Mouse (Mus musculus) heart, embryonic 13.5 days (tissue): Measurements from ENCODE around the gene Stambpl1. TPM values are rescaled to one million over a fixed set of nuclear protein-coding genes. Genes with fewer than 3 reads are reported as not detected.

Source experiments
- ATAC-seq: fragments of 200-750 bp; cut with Nextera tagmentation; 2 replicates; pipeline ENCODE4 v1.8.0; 2017; ENCODE audit warnings: moderate TSS enrichment; ENCODE audit not compliant: insufficient number of reproducible peaks, low FRiP score, low TSS enrichment; ENCODE audit errors: extremely low read depth
- H3K27ac ChIP-seq: fragments of 300-500 bp; sonication (generic); replicated peaks from 2 replicates; pipeline ENCODE4 v1.5.1; 2015; ENCODE audit warnings: moderate library complexity, mild to moderate bottlenecking, inconsistent platforms
- H3K27me3 ChIP-seq: fragments of 300-500 bp; sonication (generic); replicated peaks from 2 replicates; pipeline ENCODE4 v1.6.1; 2015; ENCODE audit warnings: mild to moderate bottlenecking, inconsistent platforms
- H3K36me3 ChIP-seq: fragments of 300-500 bp; sonication (generic); 2 replicates; pipeline ENCODE4 v1.6.1; 2015; ENCODE audit warnings: mild to moderate bottlenecking, inconsistent platforms
- H3K4me1 ChIP-seq: fragments of 300-500 bp; sonication (generic); 2 replicates; pipeline ENCODE4 v1.6.1; 2015; ENCODE audit warnings: inconsistent platforms
- H3K4me2 ChIP-seq: fragments of 300-500 bp; sonication (generic); 2 replicates; pipeline ENCODE4 v1.6.1; 2015; ENCODE audit warnings: inconsistent platforms, mild to moderate bottlenecking, moderate library complexity
- H3K4me3 ChIP-seq: fragments of 300-500 bp; sonication (generic); 2 replicates; pipeline ENCODE4 v1.5.1; 2015; ENCODE audit warnings: moderate library complexity, mild to moderate bottlenecking, inconsistent platforms
- H3K9ac ChIP-seq: fragments of 300-500 bp; sonication (generic); 2 replicates; pipeline ENCODE4 v1.6.1; 2015; ENCODE audit warnings: inconsistent platforms, mild to moderate bottlenecking, moderate library complexity
- H3K9me3 ChIP-seq: fragments of 300-500 bp; sonication (generic); 2 replicates; pipeline ENCODE4 v1.6.1; 2016; ENCODE audit warnings: inconsistent platforms
- WGBS: fragments of 180-500 bp; shearing (Covaris S2); methylation state at CpG from one replicate; pipeline ENCODE4 v1.1.7; 2015; ENCODE audit warnings: mixed read lengths; 5-methylcytosine and 5-hydroxymethylcytosine counted together
- polyA plus RNA-seq: library from polyadenylated mRNA; unstranded; fragments of >200 nt; fragmentation: Nextera tagmentation; extraction: Ambion mirVana; gene quantifications from 2 replicates; pipeline ENCODE4 v1.2.1, GENCODE M21; 2015

Stambpl1 gene
- polyA plus RNA-seq, 1 experiment from 2014 or later: 5.5 TPM

- Histone ChIP-seq H3K4me3 (no peak overlapping the region), H3K9ac (no peak overlapping the region), H3K9me3 (no peaks in the 10 kb centered on the region), H3K4me2 (no peak overlapping the region), H3K27me3 (no peaks in the 10 kb centered on the region), H3K27ac (no peak overlapping the region), H3K4me1 (peaks cover 4% of the 10 kb centered on the region; the same call in 1 of the 2 replicates), H3K36me3 (no peaks in the 10 kb centered on the region)
- WGBS: 73% methylated on average over 5 of the region's 5 CpGs
- ATAC-seq: no peak
These were observed 24.9 kb downstream of the Stambpl1 start for GRCm38 (mm10) chr19:34216956-34217355.

GRCm38 (mm10) chr19:34217761-34218160, 25.7 kb downstream of the Stambpl1 start:
- Histone ChIP-seq H3K27me3 (no peaks in the 10 kb centered on the region), H3K36me3 (no peaks in the 10 kb centered on the region), H3K4me1 (peaks cover 4% of the 10 kb centered on the region; the same call in 1 of the 2 replicates), H3K9ac (no peak overlapping the region), H3K27ac (no peak overlapping the region), H3K9me3 (no peaks in the 10 kb centered on the region), H3K4me3 (no peak overlapping the region), H3K4me2 (no peak overlapping the region)
- 72% methylated on average over 3 of the region's 3 CpGs for WGBS
- no peak for ATAC-seq

GRCm38 (mm10) chr19:34219260-34219968, 27.4 kb downstream of the Stambpl1 start:
- H3K4me1 ChIP-seq: no peaks in the 10 kb centered on the region
- no peak overlapping the region for H3K4me3 ChIP-seq
- no peaks in the 10 kb centered on the region for H3K27me3 ChIP-seq
- no peaks in the 10 kb centered on the region for H3K9me3 ChIP-seq
- no peak overlapping the region for H3K4me2 ChIP-seq
- no peaks in the 10 kb centered on the region for H3K36me3 ChIP-seq
- no peak for ATAC-seq
- no peak overlapping the region for H3K9ac ChIP-seq
- WGBS: 90% methylated on average over 5 of the region's 5 CpGs
- H3K27ac ChIP-seq: no peak overlapping the region

- Histone ChIP-seq H3K9me3 (no peaks in the 10 kb centered on the region), H3K4me3 (no peak overlapping the region), H3K36me3 (no peaks in the 10 kb centered on the region), H3K9ac (no peak overlapping the region), H3K27ac (no peak overlapping the region), H3K27me3 (no peaks in the 10 kb centered on the region), H3K4me1 (no peaks in the 10 kb centered on the region), H3K4me2 (no peak overlapping the region)
- no peak for ATAC-seq
- 70% methylated on average over 3 of the region's 3 CpGs for WGBS
These were observed 28.8 kb downstream of the Stambpl1 start for GRCm38 (mm10) chr19:34220732-34221380.

- Histone ChIP-seq H3K36me3 (no peaks in the 10 kb centered on the region), H3K9me3 (no peaks in the 10 kb centered on the region), H3K4me2 (no peak overlapping the region), H3K9ac (no peak overlapping the region), H3K27ac (no peak overlapping the region), H3K4me3 (no peak overlapping the region), H3K4me1 (no peaks in the 10 kb centered on the region), H3K27me3 (no peaks in the 10 kb centered on the region)
- no peak for ATAC-seq
- 85% methylated on average over 3 of the region's 3 CpGs for WGBS
These were observed 30.8 kb downstream of the Stambpl1 start for GRCm38 (mm10) chr19:34222805-34223204.

GRCm38 (mm10) chr19:34231596-34231995, 39.6 kb downstream of the Stambpl1 start:
- Histone ChIP-seq H3K9ac (no peak overlapping the region), H3K4me2 (no peak overlapping the region), H3K27ac (no peak overlapping the region), H3K4me3 (no peak overlapping the region), H3K27me3 (no peaks in the 10 kb centered on the region), H3K4me1 (0 out of 2 replicates have a peak, but pooled peaks cover 8% of the 10 kb centered on the region), H3K36me3 (no peaks in the 10 kb centered on the region), H3K9me3 (no peaks in the 10 kb centered on the region)
- 73% methylated on average over 7 of the region's 7 CpGs for WGBS
- ATAC-seq: no peak

- no peak for ATAC-seq
- 64% methylated on average over 5 of the region's 5 CpGs for WGBS
- H3K4me1 ChIP-seq: 0 out of 2 replicates have a peak, but pooled peaks cover 8% of the 10 kb centered on the region
These were observed 40.3 kb downstream of the Stambpl1 start for GRCm38 (mm10) chr19:34232326-34232725.

GRCm38 (mm10) chr19:34233944-34234343, 41.9 kb downstream of the Stambpl1 start:
- Histone ChIP-seq H3K27ac (no peak overlapping the region), H3K9me3 (no peaks in the 10 kb centered on the region), H3K4me3 (no peak overlapping the region), H3K36me3 (peaks cover 12% of the 10 kb centered on the region; the same call in 1 of the 2 replicates), H3K4me1 (0 out of 2 replicates have a peak, but pooled peaks cover 8% of the 10 kb centered on the region), H3K9ac (no peak overlapping the region), H3K4me2 (peak overlapping the region; percentile 12; the same call in 1 of the 2 replicates), H3K27me3 (no peaks in the 10 kb centered on the region)
- no peak for ATAC-seq
- 62% methylated on average over 14 of the region's 14 CpGs for WGBS

More at GRCm38 (mm10) chr19:34232326-34232725, 40.3 kb downstream of the Stambpl1 start:
- peaks cover 7% of the 10 kb centered on the region; the same call in 1 of the 2 replicates for H3K36me3 ChIP-seq
- no peak overlapping the region for H3K4me2 ChIP-seq
- H3K4me3 ChIP-seq: no peak overlapping the region
- no peak overlapping the region for H3K9ac ChIP-seq
- H3K9me3 ChIP-seq: no peaks in the 10 kb centered on the region
- no peaks in the 10 kb centered on the region for H3K27me3 ChIP-seq
- H3K27ac ChIP-seq: no peak overlapping the region

GRCm38 (mm10) chr19:34236049-34236448, 44.0 kb downstream of the Stambpl1 start:
- WGBS: 87% methylated on average over 3 of the region's 3 CpGs
- Histone ChIP-seq H3K9ac (no peak overlapping the region), H3K4me2 (no peak overlapping the region), H3K9me3 (no peaks in the 10 kb centered on the region), H3K27me3 (no peaks in the 10 kb centered on the region), H3K27ac (no peak overlapping the region), H3K4me1 (0 out of 2 replicates have a peak, but pooled peaks cover 8% of the 10 kb centered on the region), H3K36me3 (peaks cover 26% of the 10 kb centered on the region), H3K4me3 (no peak overlapping the region)
- no peak for ATAC-seq

- H3K36me3 ChIP-seq: peaks cover 43% of the 10 kb centered on the region
- 0 out of 2 replicates have a peak, but pooled peaks cover 8% of the 10 kb centered on the region for H3K4me1 ChIP-seq
- H3K9ac ChIP-seq: no peak overlapping the region
- H3K4me2 ChIP-seq: no peak overlapping the region
- H3K27ac ChIP-seq: no peak overlapping the region
- ATAC-seq: no peak
- H3K9me3 ChIP-seq: no peaks in the 10 kb centered on the region
- no peaks in the 10 kb centered on the region for H3K27me3 ChIP-seq
- WGBS: 81% methylated on average over 2 of the region's 2 CpGs
- H3K4me3 ChIP-seq: no peak overlapping the region
These were observed 45.7 kb downstream of the Stambpl1 start for GRCm38 (mm10) chr19:34237746-34238145.

GRCm38 (mm10) chr19:34240273-34241039, 48.4 kb downstream of the Stambpl1 start:
- H3K4me2 ChIP-seq: no peak overlapping the region
- H3K9ac ChIP-seq: no peak overlapping the region
- no peak overlapping the region for H3K27ac ChIP-seq
- WGBS: 64% methylated on average over 5 of the region's 5 CpGs
- no peak for ATAC-seq
- no peak overlapping the region for H3K4me3 ChIP-seq
- no peaks in the 10 kb centered on the region for H3K4me1 ChIP-seq
- H3K36me3 ChIP-seq: peaks cover 65% of the 10 kb centered on the region
- no peaks in the 10 kb centered on the region for H3K27me3 ChIP-seq
- H3K9me3 ChIP-seq: no peaks in the 10 kb centered on the region
